Mouse (Mus musculus) granulocyte monocyte progenitor cell, adult 5-6 weeks (primary cell): ENCODE data around the gene Mia. TPM values are rescaled to one million over a fixed set of nuclear protein-coding genes. Genes with fewer than 3 reads are reported as not detected.

ENCODE experiments used
- ATAC-seq: replicated peaks from 2 replicates; pipeline ENCODE4 v1.8.0; 2016; ENCODE audit warnings: mild to moderate bottlenecking, moderate TSS enrichment, inconsistent platforms; ENCODE audit not compliant: poor library complexity, severe bottlenecking
- total RNA-seq, 2 experiments: library from RNA; stranded (forward) in 1 of 2; stranded (reverse) in 1 of 2; fragments of 200-712, 200-1000 nt in 1 of 2; fragments of >200 nt in 1 of 2; fragmentation: Nextera tagmentation in 1 of 2; gene quantifications; 2 replicates each; pipeline ENCODE4 v1.2.3; 2014 to 2017

The Mia gene
- total RNA-seq, 2 experiments from 2014 or later = 3.5 TPM; not detected in 1

- ATAC-seq = no peak
These were observed 17.5 kb downstream of the Mia start for GRCm38 (mm10) chr7:27163450-27163805.

GRCm38 (mm10) chr7:27162780-27163449 lies 18.0 kb downstream of the Mia start:
- no peak for ATAC-seq

- ATAC-seq = no peak
These were observed 19.2 kb downstream of the Mia start for GRCm38 (mm10) chr7:27161744-27162143.

GRCm38 (mm10) chr7:27160921-27161320 lies 20.0 kb downstream of the Mia start:
- ATAC-seq = no peak

- ATAC-seq = peak; percentile 91
These were observed 21.1 kb downstream of the Mia start for GRCm38 (mm10) chr7:27159882-27160281.

GRCm38 (mm10) chr7:27159256-27159655 lies 21.7 kb downstream of the Mia start:
- ATAC-seq = no peak

- no peak for ATAC-seq
These were observed 22.8 kb downstream of the Mia start for GRCm38 (mm10) chr7:27158171-27158570.

GRCm38 (mm10) chr7:27156005-27156404 lies 25.0 kb downstream of the Mia start:
- ATAC-seq = no peak

GRCm38 (mm10) chr7:27153205-27153764 lies 27.7 kb downstream of the Mia start, which contains the start of gene Cyp2t4:
Gene Cyp2t4, plus strand, starts transcription at chr7:27153714.
- ATAC-seq = no peak

GRCm38 (mm10) chr7:27136410-27136996 lies 44.5 kb downstream of the Mia start:
- no peak for ATAC-seq

GRCm38 (mm10) chr7:27133757-27134156 lies 47.2 kb downstream of the Mia start:
- ATAC-seq = no peak

GRCm38 (mm10) chr7:27133156-27133555 lies 47.8 kb downstream of the Mia start:
- ATAC-seq = no peak

GRCm38 (mm10) chr7:27132588-27132987 lies 48.4 kb downstream of the Mia start:
- peak; percentile 36 for ATAC-seq

GRCm38 (mm10) chr7:27131387-27131786 lies 49.6 kb downstream of the Mia start:
- no peak for ATAC-seq

GRCm38 (mm10) chr7:27130521-27131370 lies 50.2 kb downstream of the Mia start:
- no peak for ATAC-seq

- ATAC-seq = no peak
These were observed 51.1 kb downstream of the Mia start for GRCm38 (mm10) chr7:27129811-27130210.

Other genes with a start within 250 kb of the Mia start
- not detected in 2 replicates for gene Cyp2a22, start 241.8 kb downstream of the Mia start, total RNA-seq (2014; fragmentation: Nextera tagmentation)
- gene Cyp2a22, start 241.8 kb downstream of the Mia start, total RNA-seq (2017) = not detected in 2 replicates
- not detected in 2 replicates for gene Cyp2a12, start 152.1 kb downstream of the Mia start, total RNA-seq (2014; fragmentation: Nextera tagmentation)
- gene Cyp2a12, start 152.1 kb downstream of the Mia start, total RNA-seq (2017) = not detected in 2 replicates
- gene Cyp2f2, start 61.2 kb downstream of the Mia start, total RNA-seq (2014; fragmentation: Nextera tagmentation) = not detected in 2 replicates
- not detected in 2 replicates for gene Cyp2f2, start 61.2 kb downstream of the Mia start, total RNA-seq (2017)
- not detected in 2 replicates for gene Cyp2t4, start 27.4 kb downstream of the Mia start, total RNA-seq (2014; fragmentation: Nextera tagmentation)
- gene Cyp2t4, start 27.4 kb downstream of the Mia start, total RNA-seq (2017) = not detected in 2 replicates
- 16.1 and 26.2 TPM in 2 replicates for gene Egln2, start 14.4 kb downstream of the Mia start, total RNA-seq (2014; fragmentation: Nextera tagmentation)
- gene Egln2, start 14.4 kb downstream of the Mia start, total RNA-seq (2017) = 18.7 and 27.8 TPM in 2 replicates
- gene Rab4b, start 2.3 kb downstream of the Mia start, total RNA-seq (2014; fragmentation: Nextera tagmentation) = 44.6 and 67.2 TPM in 2 replicates
- 18.0 and 19.8 TPM in 2 replicates for gene Rab4b, start 2.3 kb downstream of the Mia start, total RNA-seq (2017)
- not detected in 2 replicates for gene Gm21983, start 71 bp downstream of the Mia start, total RNA-seq (2014; fragmentation: Nextera tagmentation)
- gene Gm21983, start 71 bp downstream of the Mia start, total RNA-seq (2017) = not detected in 2 replicates
- 6.7 and 7.7 TPM in 2 replicates for gene BC024978, start 14.6 kb upstream of the Mia start, total RNA-seq (2014; fragmentation: Nextera tagmentation)
- 2.2 and 2.6 TPM in 2 replicates for gene BC024978, start 14.6 kb upstream of the Mia start, total RNA-seq (2017)
- 213 and 258 TPM in 2 replicates for gene Snrpa, start 15.1 kb upstream of the Mia start, total RNA-seq (2014; fragmentation: Nextera tagmentation)
- gene Snrpa, start 15.1 kb upstream of the Mia start, total RNA-seq (2017) = 92.5 and 99.7 TPM in 2 replicates
- gene Itpkc, start 47.5 kb upstream of the Mia start, total RNA-seq (2014; fragmentation: Nextera tagmentation) = 2.1 and 7.7 TPM in 2 replicates
- 1.8 and 2.2 TPM in 2 replicates for gene Itpkc, start 47.5 kb upstream of the Mia start, total RNA-seq (2017)
- gene Coq8b, start 51.9 kb upstream of the Mia start, total RNA-seq (2014; fragmentation: Nextera tagmentation) = 13.3 and 15.9 TPM in 2 replicates
- 9.5 and 10.0 TPM in 2 replicates for gene Coq8b, start 51.9 kb upstream of the Mia start, total RNA-seq (2017)
- gene Numbl, start 77.3 kb upstream of the Mia start, total RNA-seq (2014; fragmentation: Nextera tagmentation) = 1.2 and 1.3 TPM in 2 replicates
- 0.69 and 1.1 TPM in 2 replicates for gene Numbl, start 77.3 kb upstream of the Mia start, total RNA-seq (2017)
- gene Ltbp4, start 156.5 kb upstream of the Mia start, total RNA-seq (2014; fragmentation: Nextera tagmentation) = not detected in 2 replicates
- not detected in 2 replicates for gene Ltbp4, start 156.5 kb upstream of the Mia start, total RNA-seq (2017)
- gene Shkbp1, start 174.9 kb upstream of the Mia start, total RNA-seq (2014; fragmentation: Nextera tagmentation) = 23.6 and 31.1 TPM in 2 replicates
- gene Shkbp1, start 174.9 kb upstream of the Mia start, total RNA-seq (2017) = 13.9 and 18.8 TPM in 2 replicates
- gene Gm20479, start 176.3 kb upstream of the Mia start, total RNA-seq (2014; fragmentation: Nextera tagmentation) = not detected in 2 replicates
- gene Gm20479, start 176.3 kb upstream of the Mia start, total RNA-seq (2017) = 1.5 TPM in 1 of 2 replicates, not detected in the other